Mouse (Mus musculus): ENCODE results near the gene Prrx2.

The Prrx2 gene

DNA sequence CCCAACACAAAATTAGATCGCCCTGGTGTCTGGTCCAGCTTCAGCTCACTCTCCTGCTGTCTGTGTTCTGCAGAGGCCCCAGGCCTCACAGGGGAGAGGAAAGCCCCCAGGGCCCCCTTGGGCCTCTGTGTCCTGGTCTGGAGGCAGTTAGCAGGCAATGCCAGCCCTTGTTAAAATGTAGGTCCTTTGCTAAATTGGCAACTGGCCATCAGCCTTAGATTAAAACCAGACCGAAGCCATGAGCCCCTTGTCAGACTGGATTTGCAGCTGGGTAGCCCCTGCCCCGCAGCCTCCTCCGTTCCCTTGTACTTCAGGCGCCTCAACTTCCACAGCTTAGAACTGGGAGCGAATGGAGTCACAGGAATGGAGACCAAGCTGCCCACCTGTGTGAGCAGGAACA lies 37.9 kb downstream of the Prrx2 start:
- no peak for DNase-seq

DNA sequence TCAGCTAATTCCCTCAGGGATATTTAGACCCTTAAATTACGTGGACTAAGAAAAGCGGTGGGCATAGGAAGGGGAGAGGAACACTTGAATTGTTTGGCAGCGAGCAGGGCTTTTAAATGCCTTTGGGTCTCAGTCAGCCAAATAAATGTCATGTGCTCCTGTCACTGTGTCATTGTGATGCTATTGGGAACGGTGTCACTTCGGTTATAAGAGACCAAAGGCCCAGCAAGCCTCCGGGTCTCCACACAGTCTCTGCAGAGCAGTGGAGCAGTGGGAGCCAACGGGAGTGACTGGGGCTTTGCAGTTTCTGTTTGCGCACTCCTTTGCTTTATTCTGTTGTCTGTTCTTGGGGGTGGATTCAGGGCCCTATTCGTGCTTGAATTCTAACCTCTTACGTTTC lies 39.7 kb downstream of the Prrx2 start:
- no peak for DNase-seq

DNA sequence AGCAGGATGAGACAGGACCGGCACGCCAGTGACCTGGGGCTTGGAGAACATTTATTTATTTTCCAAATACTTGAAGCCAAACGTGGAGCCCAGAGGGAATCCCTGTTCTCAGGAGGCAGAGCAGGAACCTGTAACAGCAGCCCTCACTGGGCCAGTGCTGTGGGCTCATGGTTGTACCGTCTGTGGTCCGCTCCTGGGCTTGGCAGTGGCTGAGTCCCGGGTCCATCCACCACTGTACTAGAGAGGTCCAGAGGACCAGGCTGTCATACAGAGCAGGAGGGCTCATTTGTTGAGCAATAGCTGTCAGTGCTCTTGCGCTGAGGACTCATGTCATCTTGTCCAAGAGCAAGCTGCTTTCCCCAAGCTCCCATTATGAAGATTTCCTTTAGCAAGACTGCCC lies 40.3 kb downstream of the Prrx2 start:
- DNase-seq: no peak

DNA sequence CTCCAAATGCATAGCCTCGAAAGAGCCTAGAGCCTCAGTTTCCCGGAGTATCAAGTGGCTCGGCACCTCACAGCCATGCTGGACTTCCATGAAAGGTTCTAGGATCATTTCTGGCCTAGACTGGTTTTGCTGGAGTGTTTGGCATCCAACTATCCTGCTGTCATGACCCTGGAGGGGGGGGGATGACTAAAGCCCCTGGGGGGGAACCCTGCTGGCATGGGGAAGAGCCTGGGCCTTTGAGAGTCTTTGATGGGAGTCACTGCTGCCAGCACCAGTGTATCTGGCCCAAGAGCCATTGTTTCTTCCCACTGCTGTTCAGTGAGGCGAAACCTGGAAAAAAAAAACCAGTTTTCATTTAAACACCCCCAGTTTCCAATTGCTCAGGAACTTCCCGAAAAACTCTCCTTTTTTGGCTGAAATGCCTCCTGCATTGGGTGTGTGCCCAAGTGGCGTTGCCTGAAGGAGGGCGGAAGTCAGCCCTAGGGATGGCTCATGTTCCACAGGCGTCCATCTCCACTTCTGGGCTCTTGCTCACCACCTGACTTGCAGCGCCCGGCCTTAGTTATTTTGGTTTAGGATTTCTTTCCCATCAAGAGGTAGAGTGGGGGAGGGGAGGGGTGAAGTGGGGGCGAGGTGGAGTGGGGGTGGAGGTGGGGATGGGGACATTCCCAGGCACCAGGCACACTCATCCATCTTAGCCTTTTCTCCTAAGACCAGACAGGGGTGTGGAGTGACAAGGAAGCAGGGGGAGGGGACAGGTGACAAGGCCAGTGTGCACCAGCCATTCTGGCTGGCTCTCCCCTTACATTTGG lies 41.1 kb downstream of the Prrx2 start:
- no peak for DNase-seq

DNA sequence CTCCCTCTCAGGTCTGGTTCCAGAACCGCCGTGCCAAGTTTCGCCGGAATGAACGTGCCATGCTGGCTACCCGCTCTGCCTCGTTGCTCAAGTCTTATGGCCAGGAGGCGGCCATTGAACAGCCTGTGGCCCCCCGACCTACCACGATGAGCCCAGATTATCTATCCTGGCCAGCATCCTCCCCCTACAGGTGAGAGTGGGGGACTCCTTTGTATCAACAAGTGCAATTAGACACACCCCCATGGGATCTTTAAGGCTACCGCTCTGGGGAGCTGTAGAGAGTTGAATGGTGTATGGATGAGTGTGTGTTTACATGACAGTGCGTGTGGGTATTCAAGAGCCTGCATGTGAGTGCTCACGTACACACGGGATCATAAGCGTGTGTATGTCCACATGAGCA lies 44.7 kb downstream of the Prrx2 start:
- DNase-seq: no peak

DNA sequence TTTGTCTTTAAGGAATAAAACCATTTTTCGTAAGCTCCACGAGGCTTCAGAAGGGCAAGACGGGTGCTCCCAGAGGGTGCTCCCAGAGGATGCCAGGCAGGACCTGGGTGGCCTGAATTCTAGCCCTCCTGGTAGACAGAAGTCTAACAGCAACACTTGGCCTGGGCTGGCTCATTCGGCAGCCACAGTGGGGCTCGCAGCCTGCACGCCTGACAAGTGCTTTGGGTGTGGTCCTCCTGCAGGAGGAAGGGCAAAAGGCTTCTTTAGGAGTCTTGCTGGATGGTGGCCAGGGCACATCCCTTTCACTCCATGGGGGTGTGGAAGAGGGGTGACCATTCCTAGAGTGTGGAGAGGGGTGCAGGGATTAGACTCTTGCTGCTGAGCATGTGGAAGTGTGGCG lies 46.4 kb downstream of the Prrx2 start:
- DNase-seq: no peak

DNA sequence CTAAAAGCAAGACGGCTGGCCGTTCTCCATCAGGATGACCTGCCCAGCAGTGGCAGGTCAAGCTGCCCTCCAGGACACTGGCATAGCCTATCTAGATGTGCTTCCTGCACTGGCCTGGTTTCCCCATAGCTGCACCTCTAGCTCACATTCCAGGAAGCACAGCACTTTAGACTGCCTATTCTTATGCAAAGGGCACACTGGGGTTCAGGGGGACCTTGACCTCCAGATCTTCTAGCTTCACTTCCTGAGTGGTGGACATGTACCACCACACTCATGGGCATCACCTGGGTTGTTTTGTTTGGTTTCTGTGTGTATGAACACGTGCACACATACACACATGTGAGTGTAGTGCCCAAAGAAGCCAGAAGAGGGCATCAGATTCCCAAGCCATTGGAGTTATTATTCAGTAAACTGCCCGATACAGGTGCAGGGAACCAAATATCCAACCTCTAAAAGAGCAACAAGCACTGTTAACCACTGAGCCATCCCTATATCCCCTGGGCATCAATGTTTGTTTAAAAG lies 50.1 kb downstream of the Prrx2 start:
- no peak for DNase-seq

DNA sequence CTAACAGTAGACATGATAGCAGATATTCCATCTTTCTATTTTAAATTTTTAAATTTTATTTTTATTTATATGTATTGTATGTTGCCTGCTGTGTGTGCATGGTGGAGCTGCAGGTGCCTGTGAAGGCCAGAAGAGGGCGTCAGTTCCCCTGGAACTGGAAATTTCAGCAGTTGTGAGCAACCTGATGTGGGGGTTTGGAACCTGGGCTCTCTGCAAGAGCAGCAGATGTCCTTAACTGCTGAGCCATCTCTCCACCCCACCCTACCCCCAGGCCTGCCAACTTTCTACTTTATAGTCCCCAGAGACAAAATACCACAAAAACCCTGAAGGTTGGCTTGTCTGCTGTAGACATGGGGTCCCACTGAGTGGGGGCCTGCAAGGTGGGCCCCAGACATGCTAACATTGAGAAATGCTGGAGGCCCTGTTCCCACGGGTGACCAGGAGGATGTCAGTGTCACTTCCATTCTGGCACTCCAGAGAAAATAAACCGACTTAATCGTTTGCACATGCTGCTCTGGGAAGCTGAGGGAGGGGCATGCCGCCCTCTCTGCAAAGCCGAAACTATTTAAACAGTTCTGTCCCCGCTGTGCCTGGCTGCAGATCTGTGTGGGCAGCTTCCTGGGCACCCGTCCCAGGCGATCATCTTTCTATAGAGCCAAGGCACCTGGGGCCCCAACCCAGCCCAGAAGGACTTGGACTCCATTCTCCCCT lies 50.8 kb downstream of the Prrx2 start:
- no peak for DNase-seq

DNA sequence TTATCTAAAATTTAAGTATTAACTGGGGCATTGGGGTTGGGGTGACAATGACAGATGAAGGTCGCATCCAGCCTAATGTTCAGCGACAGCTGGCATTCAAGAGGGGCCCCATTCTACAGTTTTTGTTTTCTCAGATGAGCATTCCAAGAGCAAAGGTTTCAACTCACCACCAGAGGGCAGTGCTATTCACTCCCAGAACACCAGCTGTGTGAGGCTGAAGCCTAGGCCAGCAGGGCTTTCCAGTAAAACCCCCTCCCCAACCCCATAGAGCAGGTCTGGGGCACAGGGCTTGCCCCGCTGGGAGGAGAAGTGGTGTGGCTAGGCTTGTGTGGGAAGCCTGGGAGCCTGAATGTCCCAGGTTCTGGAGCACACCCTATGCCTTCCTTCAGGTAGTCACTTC lies 56.2 kb downstream of the Prrx2 start:
- peak; percentile 56 for DNase-seq

DNA sequence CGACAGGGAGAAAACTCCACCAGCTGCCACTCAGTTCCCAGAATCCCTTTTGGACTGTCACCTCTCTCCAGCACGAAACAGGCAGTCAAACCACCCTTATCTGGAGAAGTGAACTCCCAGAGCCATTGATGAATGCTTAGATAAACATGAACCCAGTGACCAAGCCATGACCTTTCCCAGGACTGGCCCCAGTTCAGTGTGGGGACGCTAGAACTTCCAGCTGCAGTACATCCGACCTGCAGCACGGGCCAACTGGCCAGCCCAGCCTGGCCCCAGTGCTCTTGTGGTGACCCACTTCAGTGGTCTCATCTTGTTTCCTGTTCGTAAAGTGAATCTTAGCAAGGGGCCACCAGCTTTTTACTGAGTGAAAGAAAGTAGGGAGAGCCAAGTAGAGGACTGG lies 58.6 kb downstream of the Prrx2 start:
- DNase-seq: no peak

DNA sequence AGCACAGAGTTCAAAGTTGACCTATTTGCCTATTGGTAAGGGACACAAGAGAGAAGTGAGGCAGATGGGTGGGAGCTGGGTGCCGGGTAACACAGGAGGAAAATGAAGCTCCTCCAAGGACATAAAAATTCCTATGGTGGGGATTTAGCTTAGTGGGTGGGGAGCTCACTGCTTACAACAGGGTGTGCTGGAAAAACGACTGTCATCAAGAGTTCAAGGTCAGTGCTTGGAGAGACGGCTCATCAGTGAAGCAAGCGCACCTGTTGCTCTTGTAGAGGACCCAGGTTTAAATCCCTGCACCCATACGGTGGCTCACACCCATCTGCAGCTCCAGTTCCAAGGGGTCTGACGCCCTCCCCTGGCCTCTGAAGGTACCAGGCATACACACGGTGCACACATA lies 59.2 kb downstream of the Prrx2 start:
- no peak for DNase-seq

DNA sequence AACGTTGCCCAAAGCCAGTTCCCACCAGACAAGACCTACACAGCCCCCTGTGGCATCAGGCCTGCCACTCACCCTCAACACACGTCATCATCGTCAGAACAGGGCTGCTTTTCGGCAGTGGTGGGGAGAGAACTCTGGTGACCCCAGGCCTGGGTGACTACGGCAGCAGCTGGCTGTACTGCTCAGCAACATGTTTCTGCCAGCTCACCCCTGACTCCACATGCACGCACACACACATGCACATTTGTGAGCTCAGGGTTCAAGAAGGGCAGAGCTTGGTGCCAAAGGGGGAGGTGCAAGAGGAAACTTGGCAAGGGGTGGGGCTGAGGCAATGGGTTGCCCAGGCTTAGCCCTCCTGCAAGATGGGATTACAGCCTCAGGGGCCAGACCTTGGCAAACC lies 62.5 kb downstream of the Prrx2 start:
- no peak for DNase-seq

DNA sequence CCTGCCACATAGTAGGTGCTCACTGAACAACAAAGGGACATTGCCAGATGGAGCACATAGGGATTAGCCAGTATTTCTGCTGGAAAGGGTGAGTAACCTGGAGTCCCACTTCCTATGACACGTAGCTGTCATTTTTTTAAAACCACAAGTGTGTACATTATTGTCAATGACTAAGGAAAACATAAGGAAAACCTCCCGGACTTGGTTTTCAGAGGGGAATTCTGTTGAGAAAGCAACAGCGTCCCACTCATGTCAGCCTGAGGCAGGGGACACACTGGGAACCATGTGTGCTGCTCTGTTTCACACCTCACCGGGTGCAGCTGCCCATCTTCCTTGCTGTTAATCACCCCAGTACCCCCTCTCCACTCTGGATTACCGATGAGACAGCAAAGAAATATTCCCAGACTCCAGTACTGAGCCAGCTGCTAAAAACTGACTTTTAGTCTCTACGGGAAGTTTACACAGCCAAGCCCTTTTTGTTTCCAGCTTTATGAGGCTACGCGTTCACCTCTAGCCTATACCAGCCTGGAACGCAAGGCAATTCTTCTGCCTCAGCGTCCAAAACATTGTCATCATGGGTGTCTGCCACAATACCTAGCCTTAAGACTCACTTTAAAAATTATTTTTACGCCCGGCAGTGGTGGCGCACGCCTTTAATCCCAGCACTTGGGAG lies 64.8 kb downstream of the Prrx2 start:
- no peak for DNase-seq

DNA sequence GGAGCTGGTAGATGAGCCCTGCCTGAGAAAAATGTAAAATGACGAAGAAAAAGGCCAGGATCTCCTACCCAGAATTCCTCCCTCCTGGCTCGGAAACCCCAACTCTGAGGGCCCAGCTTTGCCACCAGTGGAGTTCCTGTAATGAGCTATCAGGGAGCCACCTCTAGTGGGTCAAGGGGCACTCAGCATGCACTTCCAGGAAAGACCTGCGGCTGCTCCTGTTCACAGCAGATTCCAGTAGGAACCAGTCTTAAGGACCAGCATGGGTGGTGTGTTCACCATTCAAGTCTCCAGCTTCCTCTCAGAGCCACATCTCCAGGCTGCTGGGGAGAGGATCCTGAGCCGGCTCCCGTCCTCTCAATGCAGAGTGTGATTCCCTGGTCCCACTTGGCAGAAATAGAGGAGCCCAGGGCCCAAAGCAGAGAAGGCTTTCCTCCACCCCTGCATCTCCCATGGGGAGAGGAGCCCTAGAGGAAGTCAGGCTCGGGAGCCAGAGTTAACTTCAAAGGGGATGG lies 66.9 kb downstream of the Prrx2 start:
- no peak for DNase-seq

DNA sequence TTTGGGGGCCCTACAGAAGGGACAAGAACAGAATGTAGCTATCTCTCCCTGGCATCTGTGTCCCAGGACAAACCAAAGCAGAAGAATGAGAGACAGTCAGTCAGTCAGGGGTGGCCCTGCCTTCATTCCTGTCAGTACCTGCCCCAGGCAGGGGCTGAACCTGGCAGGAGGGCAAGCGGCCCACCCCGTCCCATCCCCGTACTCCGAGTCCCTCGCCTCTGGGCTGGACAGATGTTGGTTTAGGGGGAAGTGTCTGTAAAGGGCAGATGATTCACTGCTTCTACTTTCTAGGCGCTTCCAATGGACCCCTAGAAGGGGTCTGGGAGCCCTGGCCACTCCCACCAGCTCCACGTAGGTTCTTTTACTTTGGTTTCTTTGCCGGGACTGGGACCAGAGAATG lies 67.5 kb downstream of the Prrx2 start:
- no peak for DNase-seq

DNA sequence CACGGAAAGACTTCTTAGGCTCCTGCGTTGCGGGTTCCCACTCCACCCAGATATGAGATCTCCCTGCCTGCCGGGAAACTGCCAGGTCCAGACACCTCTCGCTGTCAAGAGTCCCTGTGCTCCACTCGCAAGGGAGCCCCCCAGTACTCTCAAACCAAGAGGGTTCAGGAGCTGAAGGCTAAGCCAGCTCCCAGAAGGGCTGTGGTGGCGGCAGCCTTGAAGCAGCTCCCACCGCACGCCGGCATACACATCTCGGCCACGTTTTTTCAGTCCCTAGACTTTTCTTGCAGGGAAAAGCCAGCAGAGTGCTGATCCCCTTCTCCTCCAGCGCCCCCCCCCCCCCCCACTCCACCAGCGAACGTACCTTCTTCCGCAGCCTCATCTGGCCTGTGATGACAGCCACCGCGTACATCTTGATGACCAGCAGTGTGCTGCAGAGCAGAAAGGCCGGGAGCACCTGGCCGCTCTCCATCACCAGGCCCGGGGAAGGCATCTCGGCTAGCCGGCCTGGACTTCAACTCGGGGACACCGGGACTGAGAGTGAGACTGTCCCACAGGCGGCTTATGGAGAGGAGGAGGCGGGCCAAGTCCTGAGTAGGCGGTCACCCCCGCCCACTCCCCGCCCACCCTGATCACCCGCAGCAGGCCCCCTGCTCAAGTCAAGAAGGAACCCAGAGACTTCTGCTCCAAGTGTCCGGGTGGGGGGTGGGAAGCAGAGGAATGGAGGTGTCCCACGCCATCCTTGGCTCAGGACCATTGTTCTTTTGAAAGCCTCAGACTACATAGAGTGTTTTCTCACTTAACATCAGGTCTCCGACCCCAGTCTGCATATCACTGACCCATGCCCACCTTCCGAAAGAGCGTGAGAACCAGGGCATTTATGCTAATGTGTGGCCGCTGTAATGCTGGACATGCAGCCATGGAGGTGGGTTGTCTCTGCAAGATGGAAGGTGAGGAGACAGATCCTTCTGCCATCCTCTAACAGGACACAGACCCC lies 68.3 kb downstream of the Prrx2 start:
- DNase-seq: no peak

DNA sequence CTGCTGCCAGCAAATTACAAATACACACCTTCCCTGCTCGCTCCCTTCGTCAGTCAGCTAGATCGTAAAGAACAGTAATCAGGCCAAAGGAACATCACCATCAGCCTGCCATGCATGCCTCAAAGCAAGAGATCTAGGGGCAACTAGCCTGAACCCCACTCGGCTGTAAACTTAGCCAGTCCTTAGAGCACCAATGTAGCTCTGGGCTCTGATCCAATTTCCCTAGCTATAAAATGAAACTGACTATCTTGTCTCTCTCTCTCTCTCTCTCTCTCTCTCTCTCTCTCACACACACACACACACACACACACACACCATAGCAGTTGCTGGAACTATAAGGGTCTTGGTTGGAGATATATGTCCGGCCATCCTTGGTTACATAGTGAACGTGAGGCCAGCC lies 69.5 kb downstream of the Prrx2 start:
- no peak for DNase-seq

DNA sequence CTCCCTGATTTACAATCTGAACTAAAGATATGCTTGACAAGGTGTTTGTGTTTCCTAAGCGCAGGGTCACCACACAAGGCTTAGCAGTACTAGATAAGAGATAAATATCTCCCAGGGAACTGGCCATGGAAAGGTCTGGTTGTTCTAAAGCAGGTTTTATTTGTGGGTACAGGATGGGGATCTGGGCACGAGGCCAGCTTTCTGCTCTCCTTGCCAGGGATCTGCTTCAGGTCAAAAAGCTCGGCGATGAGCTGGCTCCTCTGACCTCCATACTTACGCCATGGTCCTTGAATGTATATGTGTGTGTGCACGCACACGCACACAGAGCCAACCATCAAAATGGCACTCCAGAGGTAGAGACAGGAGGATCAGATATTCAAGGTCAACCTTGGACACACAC lies 70.2 kb downstream of the Prrx2 start:
- no peak for DNase-seq

DNA sequence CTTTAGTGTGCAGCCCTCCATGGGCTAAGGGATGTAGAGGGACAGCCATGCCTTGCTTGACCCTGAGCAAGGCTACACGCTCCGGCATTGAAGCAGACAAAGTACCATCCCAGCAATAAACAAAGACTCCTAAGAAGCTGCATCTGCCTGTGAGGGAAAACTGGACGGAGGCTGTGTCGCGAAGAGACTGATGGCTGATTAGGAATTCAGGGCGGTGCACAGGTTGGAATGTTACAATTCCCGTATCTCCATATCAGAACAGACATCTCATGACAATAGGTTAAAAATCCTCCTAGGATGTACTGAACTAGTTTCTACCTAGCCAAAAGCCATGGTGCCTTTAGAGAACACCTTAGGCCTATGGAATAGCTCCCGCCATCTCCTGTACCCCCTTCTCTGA lies 71.1 kb downstream of the Prrx2 start:
- DNase-seq: no peak

DNA sequence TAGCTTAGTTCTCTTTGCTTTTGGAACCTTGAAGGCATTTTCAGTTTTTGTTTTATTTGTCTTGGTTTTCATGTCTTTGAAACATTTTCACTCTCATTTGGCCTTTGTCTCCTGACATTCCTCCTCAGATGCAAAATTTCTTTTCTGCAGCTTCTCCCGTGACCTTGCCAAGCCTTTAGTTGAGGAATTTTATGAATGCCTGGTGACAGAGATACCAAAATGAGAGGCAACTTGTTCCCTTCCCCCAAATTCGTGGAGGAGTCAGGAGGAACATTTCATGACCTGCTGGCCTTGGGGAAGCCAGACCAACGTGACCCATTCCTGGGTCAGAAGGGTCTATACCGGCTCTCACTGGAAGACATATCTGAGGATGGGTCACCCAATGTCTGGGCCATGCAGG lies 71.9 kb downstream of the Prrx2 start:
- DNase-seq: no peak

DNA sequence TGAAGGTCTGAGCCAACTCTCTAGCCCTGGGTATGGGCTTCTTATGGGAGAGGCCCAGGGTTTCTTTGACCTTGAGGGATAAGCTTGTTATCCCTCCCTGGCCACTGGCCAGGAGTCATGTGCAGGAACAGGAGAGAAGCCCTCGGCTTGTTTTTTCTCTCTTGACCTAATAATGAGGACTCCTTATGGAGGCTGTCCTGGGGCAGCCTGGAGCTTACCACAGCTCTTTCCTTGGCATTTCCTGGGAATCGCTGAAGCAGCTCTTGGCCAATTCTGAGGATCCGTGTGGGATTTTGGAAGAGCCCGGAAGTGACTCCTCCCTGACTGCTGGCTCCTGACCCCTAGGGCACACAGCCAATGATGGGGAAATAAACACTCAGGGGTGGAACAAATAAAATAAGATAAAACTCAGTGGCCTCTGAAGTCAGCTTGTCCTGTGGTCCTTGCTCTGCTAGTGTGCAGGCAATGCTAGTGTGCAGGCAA lies 77.6 kb downstream of the Prrx2 start:
- DNase-seq: no peak

DNA sequence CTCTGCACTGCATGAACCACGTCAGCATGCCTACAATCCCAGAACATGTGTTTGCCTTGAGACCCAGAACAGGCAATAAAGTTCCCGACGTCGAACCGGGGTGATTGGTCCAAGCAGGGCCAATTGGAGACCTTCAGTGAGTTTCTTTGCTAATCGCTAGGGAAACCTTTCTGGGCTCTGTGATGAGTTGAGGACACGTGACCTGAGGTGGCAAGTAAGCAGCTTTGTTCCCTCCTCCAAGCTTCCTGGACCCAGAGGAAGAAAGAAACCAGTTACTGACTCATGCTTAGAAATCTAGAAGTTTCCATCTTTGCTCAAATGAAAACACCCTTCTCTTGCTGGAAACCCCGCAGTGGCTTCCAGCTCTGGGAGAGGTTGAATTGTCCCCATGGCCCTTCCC lies 78.2 kb downstream of the Prrx2 start:
- DNase-seq: no peak
